Mouse (Mus musculus) ES-E14 (cell line): ENCODE measurements around the gene Nat10.

Source experiments
- HCFC1 ChIP-seq: IDR thresholded peaks from 2 replicates; pipeline ENCODE4 v1.6.1; 2012; ENCODE audit warnings: low read length, inconsistent platforms, borderline replicate concordance; ENCODE audit not compliant: insufficient read depth
- MAFK ChIP-seq: IDR thresholded peaks from 2 replicates; pipeline ENCODE4 v1.6.1; 2014; ENCODE audit warnings: mild to moderate bottlenecking, low read depth, low read length, inconsistent platforms; ENCODE audit not compliant: insufficient read depth

DNA sequence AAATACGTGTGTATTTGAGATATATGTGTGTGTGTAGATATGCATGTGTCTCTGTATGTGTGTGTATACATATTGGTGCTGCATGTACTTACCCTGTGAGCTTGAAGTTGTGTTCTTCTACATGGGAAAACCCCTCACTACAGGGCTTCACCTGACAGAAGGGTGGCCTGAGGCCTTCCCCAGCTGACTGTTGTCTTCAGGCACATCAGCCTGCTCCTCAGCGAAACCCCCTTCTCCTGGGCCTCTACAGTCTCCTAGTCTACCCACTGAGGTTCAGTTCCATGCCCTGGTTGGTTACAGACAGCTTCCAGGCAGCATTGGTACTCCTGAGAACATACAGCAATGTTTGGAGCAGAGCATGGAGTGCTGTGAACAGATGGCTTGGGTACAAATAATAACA is 76.6 kb downstream of the Nat10 start:
- no peak for TF ChIP-seq HCFC1
- TF ChIP-seq MAFK, result no peak
